Mouse (Mus musculus) midbrain, embryonic 15.5 days (tissue): ENCODE results near the gene Fat3. TPM values are rescaled to one million over a fixed set of nuclear protein-coding genes. Genes with fewer than 3 reads are reported as not detected.

ENCODE experiments used
- ATAC-seq: fragments of 200-750 bp; cut with Nextera tagmentation; replicated peaks from 2 replicates; pipeline ENCODE4 v1.8.0; 2017; ENCODE audit warnings: moderate TSS enrichment
- H3K27ac ChIP-seq: fragments of 300-500 bp; sonication (generic); 2 replicates; pipeline ENCODE4 v1.5.1; 2015; ENCODE audit warnings: mild to moderate bottlenecking, inconsistent platforms
- H3K27me3 ChIP-seq: fragments of 300-500 bp; sonication (generic); replicated peaks from 2 replicates; pipeline ENCODE4 v1.6.1; 2015; ENCODE audit warnings: inconsistent platforms
- H3K36me3 ChIP-seq: fragments of 300-500 bp; sonication (generic); replicated peaks from 2 replicates; pipeline ENCODE4 v1.6.1; 2015; ENCODE audit warnings: inconsistent platforms
- H3K4me1 ChIP-seq: fragments of 300-500 bp; sonication (generic); 2 replicates; pipeline ENCODE4 v1.6.1; 2015; ENCODE audit warnings: inconsistent platforms
- H3K4me2 ChIP-seq: fragments of 300-500 bp; sonication (generic); 2 replicates; pipeline ENCODE4 v1.6.1; 2015; ENCODE audit warnings: inconsistent platforms, mild to moderate bottlenecking, moderate library complexity
- H3K4me3 ChIP-seq: fragments of 300-500 bp; sonication (generic); 2 replicates; pipeline ENCODE4 v1.5.1; 2015; ENCODE audit warnings: mild to moderate bottlenecking, inconsistent platforms
- H3K9ac ChIP-seq: fragments of 300-500 bp; sonication (generic); 2 replicates; pipeline ENCODE4 v1.6.1; 2015; ENCODE audit warnings: mild to moderate bottlenecking, inconsistent platforms
- H3K9me3 ChIP-seq: fragments of 300-500 bp; sonication (generic); 2 replicates; pipeline ENCODE4 v1.6.1; 2016; ENCODE audit warnings: inconsistent platforms
- WGBS: fragments of 180-500 bp; shearing (Covaris S2); methylation state at CpG from one replicate; pipeline ENCODE4 v1.1.7; 2015; ENCODE audit warnings: mixed read lengths; 5-methylcytosine and 5-hydroxymethylcytosine counted together
- polyA plus RNA-seq: library from polyadenylated mRNA; unstranded; fragments of >200 nt; fragmentation: Nextera tagmentation; extraction: Ambion mirVana; gene quantifications from 2 replicates; pipeline ENCODE4 v1.2.1, GENCODE M21; 2015

The Fat3 gene
- polyA plus RNA-seq, 1 experiment from 2014 or later, result 15.5 TPM

GRCm38 (mm10) chr9:16422707-16423106, 78.4 kb downstream of the Fat3 start:
- Histone ChIP-seq H3K9me3 (no peaks in the 10 kb centered on the region), H3K4me3 (no peak overlapping the region), H3K27me3 (no peaks in the 10 kb centered on the region), H3K27ac (no peak overlapping the region), H3K4me1 (peaks cover 3% of the 10 kb centered on the region; the same call in 1 of the 2 replicates), H3K36me3 (no peaks in the 10 kb centered on the region), H3K4me2 (no peak overlapping the region), H3K9ac (no peak overlapping the region)
- 86% methylated on average over 2 of the region's 2 CpGs for WGBS
- no peak for ATAC-seq

- no peak for ATAC-seq
- Histone ChIP-seq H3K4me1 (peaks cover 15% of the 10 kb centered on the region), H3K36me3 (no peaks in the 10 kb centered on the region), H3K9me3 (no peaks in the 10 kb centered on the region), H3K4me2 (no peak overlapping the region), H3K27me3 (no peaks in the 10 kb centered on the region), H3K27ac (no peak overlapping the region), H3K4me3 (no peak overlapping the region), H3K9ac (no peak overlapping the region)
- WGBS, result 56% methylated on average over 3 of the region's 3 CpGs
These were observed 98.3 kb downstream of the Fat3 start for GRCm38 (mm10) chr9:16402815-16403214.

- H3K9ac ChIP-seq, result no peak overlapping the region
- peaks cover 20% of the 10 kb centered on the region for H3K4me1 ChIP-seq
- no peaks in the 10 kb centered on the region for H3K9me3 ChIP-seq
- peak; percentile 81 for ATAC-seq
- H3K4me3 ChIP-seq, result no peak overlapping the region
- H3K36me3 ChIP-seq, result no peaks in the 10 kb centered on the region
- no peaks in the 10 kb centered on the region for H3K27me3 ChIP-seq
- no peak overlapping the region for H3K4me2 ChIP-seq
- H3K27ac ChIP-seq, result peak overlapping the region; percentile 62
- WGBS, result 20% methylated on average over 6 of the region's 6 CpGs
These were observed 102.1 kb downstream of the Fat3 start for GRCm38 (mm10) chr9:16398734-16399686.

GRCm38 (mm10) chr9:16389141-16389540, 111.9 kb downstream of the Fat3 start:
- Histone ChIP-seq H3K9me3 (no peaks in the 10 kb centered on the region), H3K27me3 (no peaks in the 10 kb centered on the region), H3K36me3 (no peaks in the 10 kb centered on the region), H3K4me3 (no peak overlapping the region), H3K9ac (no peak overlapping the region), H3K4me1 (peaks cover 3% of the 10 kb centered on the region; the same call in 1 of the 2 replicates), H3K4me2 (no peak overlapping the region), H3K27ac (no peak overlapping the region)
- no peak for ATAC-seq
- WGBS, result 70% methylated on average over 4 of the region's 4 CpGs

- no peaks in the 10 kb centered on the region for H3K9me3 ChIP-seq
- ATAC-seq, result no peak
- H3K27ac ChIP-seq, result no peak overlapping the region
- H3K36me3 ChIP-seq, result no peaks in the 10 kb centered on the region
- H3K27me3 ChIP-seq, result no peaks in the 10 kb centered on the region
- peaks cover 3% of the 10 kb centered on the region; the same call in 1 of the 2 replicates for H3K4me1 ChIP-seq
- no peak overlapping the region for H3K9ac ChIP-seq
- H3K4me3 ChIP-seq, result no peak overlapping the region
- no peak overlapping the region for H3K4me2 ChIP-seq
These were observed 113.6 kb downstream of the Fat3 start for GRCm38 (mm10) chr9:16387527-16387926.

- Histone ChIP-seq H3K4me2 (no peak overlapping the region), H3K9me3 (no peaks in the 10 kb centered on the region), H3K36me3 (no peaks in the 10 kb centered on the region), H3K9ac (no peak overlapping the region), H3K27me3 (no peaks in the 10 kb centered on the region), H3K27ac (no peak overlapping the region), H3K4me3 (no peak overlapping the region), H3K4me1 (no peaks in the 10 kb centered on the region)
- WGBS, result 85% methylated on average over 3 of the region's 3 CpGs
- no peak for ATAC-seq
These were observed 137.4 kb downstream of the Fat3 start for GRCm38 (mm10) chr9:16363713-16364112.

- H3K4me1 ChIP-seq, result no peaks in the 10 kb centered on the region
- no peak for ATAC-seq
- no peak overlapping the region for H3K4me2 ChIP-seq
- no peaks in the 10 kb centered on the region for H3K9me3 ChIP-seq
- H3K9ac ChIP-seq, result no peak overlapping the region
- no peak overlapping the region for H3K4me3 ChIP-seq
- no peak overlapping the region for H3K27ac ChIP-seq
- H3K36me3 ChIP-seq, result no peaks in the 10 kb centered on the region
- no peaks in the 10 kb centered on the region for H3K27me3 ChIP-seq
- 20% methylated on average over 5 of the region's 5 CpGs for WGBS
These were observed 139.3 kb downstream of the Fat3 start for GRCm38 (mm10) chr9:16361811-16362210.

GRCm38 (mm10) chr9:16356636-16357035, 144.4 kb downstream of the Fat3 start:
- Histone ChIP-seq H3K9me3 (no peaks in the 10 kb centered on the region), H3K9ac (no peak overlapping the region), H3K36me3 (no peaks in the 10 kb centered on the region), H3K4me2 (no peak overlapping the region), H3K27me3 (no peaks in the 10 kb centered on the region), H3K4me3 (no peak overlapping the region), H3K4me1 (peaks cover 20% of the 10 kb centered on the region), H3K27ac (no peak overlapping the region)
- 84% methylated on average over 4 of the region's 4 CpGs for WGBS
- ATAC-seq, result no peak

- WGBS, result 23% methylated on average over 1 of the region's 1 CpGs
These were observed 146.2 kb downstream of the Fat3 start for GRCm38 (mm10) chr9:16354906-16355305.

GRCm38 (mm10) chr9:16353049-16353724, 147.9 kb downstream of the Fat3 start:
- Histone ChIP-seq H3K4me3 (no peak overlapping the region), H3K27me3 (no peaks in the 10 kb centered on the region), H3K27ac (peak overlapping the region; percentile 70), H3K4me1 (peaks cover 22% of the 10 kb centered on the region), H3K36me3 (no peaks in the 10 kb centered on the region), H3K9me3 (no peaks in the 10 kb centered on the region), H3K9ac (no peak overlapping the region), H3K4me2 (no peak overlapping the region; the same call in 1 of the 2 replicates)
- peak; percentile 74 for ATAC-seq
- 5% methylated on average over 4 of the region's 4 CpGs for WGBS

More at GRCm38 (mm10) chr9:16354906-16355305, 146.2 kb downstream of the Fat3 start:
- Histone ChIP-seq H3K4me3 (no peak overlapping the region), H3K9ac (no peak overlapping the region), H3K36me3 (no peaks in the 10 kb centered on the region), H3K27me3 (no peaks in the 10 kb centered on the region), H3K9me3 (no peaks in the 10 kb centered on the region), H3K4me2 (no peak overlapping the region), H3K4me1 (peaks cover 22% of the 10 kb centered on the region), H3K27ac (no peak overlapping the region)
- ATAC-seq, result no peak

- peak overlapping the region; percentile 70 for H3K27ac ChIP-seq
- 22% methylated on average over 3 of the region's 4 CpGs for WGBS
- H3K36me3 ChIP-seq, result no peaks in the 10 kb centered on the region
- no peak overlapping the region; the same call in 1 of the 2 replicates for H3K4me2 ChIP-seq
- H3K27me3 ChIP-seq, result no peaks in the 10 kb centered on the region
- H3K4me1 ChIP-seq, result peaks cover 22% of the 10 kb centered on the region
- no peaks in the 10 kb centered on the region for H3K9me3 ChIP-seq
- ATAC-seq, result peak; percentile 84
- H3K9ac ChIP-seq, result no peak overlapping the region
- H3K4me3 ChIP-seq, result no peak overlapping the region
These were observed 148.5 kb downstream of the Fat3 start for GRCm38 (mm10) chr9:16352486-16353048.
